Mouse (Mus musculus): ENCODE data around the gene Rgs7.
A peak's percentile ranks its signal among the peaks of the same experiment; 100 is the strongest.

The Rgs7 gene

DNA sequence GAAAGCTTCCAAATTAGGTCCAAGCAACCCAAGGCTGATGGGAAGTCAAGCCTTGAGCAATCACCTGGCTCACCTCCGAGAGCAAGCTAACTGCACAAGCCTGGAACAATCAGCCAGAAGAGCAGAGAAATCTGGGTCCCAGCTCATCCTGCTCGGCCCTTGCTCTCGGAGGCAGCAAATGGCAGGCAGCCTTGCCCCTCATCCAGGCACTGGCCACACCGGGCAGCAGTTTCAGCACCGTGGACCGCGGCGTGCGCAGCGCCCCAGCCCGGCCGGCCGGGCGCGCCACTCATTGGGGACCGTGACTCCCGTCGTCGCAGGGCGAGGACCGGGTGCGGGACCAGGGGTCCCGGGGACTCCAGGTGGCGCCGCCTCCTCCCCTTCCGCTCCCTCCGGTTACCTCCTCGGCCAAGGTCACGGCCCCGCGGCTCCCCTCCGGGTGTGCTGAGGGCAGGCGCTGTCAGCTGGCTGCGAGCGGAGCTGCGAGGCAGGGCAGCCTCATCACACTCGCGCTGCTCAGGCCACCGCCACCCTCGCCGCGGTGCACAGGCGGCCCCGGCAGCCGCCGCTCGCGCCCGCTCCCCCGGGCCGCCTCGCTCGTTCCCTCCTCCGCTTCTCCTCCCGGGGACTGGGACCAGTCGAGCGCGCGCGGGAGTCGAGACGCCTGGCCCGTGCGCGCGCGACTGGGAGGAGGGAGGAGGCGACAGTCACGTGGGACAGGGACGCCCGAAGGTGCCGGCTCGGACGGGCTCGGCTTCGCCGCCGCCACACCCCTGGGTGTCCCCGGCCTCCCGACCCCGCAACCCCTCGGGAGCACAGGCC is at the start of gene Rgs7:
Gene Rgs7, minus strand, starts transcription at position 640 of the 822 bp plus-strand sequence.
- peak; percentile 16 to 66 for DNase-seq (ENCODE audit: low spot score in 2 of 2)

DNA sequence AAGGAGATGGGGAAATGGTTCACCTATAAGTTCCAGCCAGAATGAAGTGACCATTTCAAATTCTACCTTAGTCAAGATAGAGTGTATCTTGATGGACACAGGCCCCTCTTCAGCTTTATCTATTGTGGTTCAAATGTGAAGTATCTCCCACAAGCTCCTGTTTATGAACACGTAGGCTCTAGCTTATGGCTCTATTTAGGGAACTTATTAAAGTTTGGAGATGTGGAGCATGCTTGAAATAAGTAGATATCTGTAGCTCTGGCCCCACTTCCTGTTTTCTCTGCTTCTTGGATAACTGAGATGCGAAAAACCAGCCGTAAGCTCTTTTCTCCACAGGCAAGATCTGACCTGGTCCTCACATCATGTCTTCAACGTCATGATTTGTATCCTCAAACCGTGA is 48.4 kb upstream of the Rgs7 start:
- DNase-seq (ENCODE audit: low spot score in 2 of 2), result no peak

DNA sequence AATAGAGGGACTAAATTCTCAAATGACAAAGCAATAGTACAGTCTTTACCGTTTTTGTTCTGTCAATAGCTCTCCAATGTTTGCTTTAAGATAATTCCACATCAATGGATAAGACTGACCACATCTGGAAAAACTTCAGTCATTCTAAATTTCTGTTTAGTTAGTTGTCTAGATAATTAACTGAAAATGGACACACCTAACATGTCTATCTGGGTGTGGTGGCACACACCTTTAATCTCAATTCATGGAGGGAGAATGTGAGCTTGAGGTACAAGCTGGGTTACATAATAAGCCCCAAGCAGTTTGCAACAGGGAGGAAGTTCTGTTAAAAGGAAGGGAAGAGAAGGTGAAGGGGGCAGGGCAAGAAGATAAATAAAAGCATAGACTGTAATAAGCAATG is 45.0 kb upstream of the Rgs7 start:
- DNase-seq (ENCODE audit: low spot score in 2 of 2), result no peak

DNA sequence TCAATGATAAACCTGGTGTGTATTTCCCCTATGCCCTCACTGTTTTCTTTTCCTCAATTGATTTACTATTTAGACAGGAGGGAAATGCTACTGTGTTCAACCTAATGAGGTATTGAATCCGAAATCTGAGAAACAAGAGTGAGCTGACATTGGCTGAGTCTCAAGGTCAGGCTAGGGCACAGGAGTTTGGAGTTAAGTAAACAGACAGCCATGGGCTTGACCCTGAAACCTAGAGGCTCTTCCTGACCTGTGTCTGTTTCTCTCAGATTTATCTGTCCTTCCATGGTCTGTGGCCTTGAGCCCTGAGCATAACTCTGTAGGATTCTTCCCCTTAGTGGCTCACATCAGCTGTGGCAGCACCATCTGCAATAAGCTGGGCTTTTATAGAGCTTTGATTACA is 37.6 kb upstream of the Rgs7 start:
- no peak for DNase-seq (ENCODE audit: low spot score in 2 of 2)

DNA sequence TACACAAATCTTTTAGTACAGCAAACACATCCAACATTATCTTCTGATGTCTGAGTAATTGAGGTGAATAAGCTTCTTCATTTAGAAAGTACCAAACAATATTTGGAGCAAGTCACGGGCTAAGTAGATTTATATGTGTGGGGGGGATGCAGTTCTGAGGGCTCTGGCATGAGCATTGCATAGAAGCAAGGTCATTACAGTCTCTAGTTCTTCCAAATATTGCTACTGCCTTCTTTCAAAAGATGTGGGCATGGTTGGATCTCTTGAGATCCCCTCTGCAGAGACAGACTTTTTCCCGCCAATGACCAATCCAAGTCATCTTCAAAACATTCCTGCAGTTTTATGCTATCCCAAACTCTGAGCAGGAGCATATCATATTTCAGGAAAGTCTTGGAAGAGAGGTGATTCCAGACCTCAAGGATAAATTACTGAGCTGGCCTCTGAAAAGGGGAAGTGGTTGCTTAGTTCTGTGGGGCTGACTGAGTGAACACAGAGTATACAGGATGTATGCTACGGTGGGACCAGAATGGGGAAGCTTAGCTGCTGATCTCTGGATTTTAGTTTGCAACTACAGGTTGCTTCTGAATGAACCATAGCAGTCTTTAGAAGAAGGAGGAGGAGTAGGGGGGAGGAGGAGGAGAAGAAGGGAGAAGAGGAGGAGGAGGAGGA is 32.5 kb upstream of the Rgs7 start:
- DNase-seq (ENCODE audit: low spot score in 2 of 2), result peak in 1 of 2 experiments; percentile 13

DNA sequence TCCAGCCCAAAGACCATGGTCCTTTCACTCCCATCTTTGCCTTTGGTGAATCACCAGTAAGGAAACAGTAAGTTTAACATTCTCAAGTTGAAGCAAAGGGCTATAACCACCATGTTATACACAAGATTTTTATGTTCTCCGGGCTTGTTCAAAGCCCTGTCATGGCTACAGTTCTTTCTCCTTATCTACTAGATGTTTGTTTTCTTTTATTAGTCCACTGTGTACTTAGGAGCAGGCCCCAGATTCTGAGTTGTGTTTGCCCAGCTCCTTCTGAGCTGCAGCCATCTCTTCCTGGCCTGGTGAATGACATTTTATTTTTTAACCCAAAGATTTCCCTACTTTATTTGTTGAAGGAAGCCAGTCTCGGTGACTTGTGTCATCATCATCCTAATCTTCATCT is 31.3 kb upstream of the Rgs7 start:
- DNase-seq (ENCODE audit: low spot score in 2 of 2), result no peak

DNA sequence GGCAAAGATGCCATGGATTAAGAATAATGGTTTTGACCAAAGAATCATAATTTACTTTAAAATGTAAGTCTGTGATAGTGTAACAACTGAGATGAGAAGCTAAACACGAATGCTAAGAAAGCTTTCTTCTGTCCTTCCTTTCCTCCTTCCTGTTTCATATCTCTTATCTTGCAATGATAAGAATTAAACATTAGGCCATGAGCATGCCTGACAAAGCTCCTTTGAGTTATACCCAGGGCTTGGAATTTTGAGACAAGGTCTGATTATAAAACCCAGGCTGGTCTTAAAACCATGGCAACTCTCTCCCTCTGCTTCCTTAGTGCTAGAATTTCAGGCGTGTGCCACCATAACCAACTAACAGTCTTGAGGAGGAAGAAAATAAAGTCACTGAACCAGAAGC is 22.2 kb upstream of the Rgs7 start:
- DNase-seq (ENCODE audit: low spot score in 2 of 2), result no peak

DNA sequence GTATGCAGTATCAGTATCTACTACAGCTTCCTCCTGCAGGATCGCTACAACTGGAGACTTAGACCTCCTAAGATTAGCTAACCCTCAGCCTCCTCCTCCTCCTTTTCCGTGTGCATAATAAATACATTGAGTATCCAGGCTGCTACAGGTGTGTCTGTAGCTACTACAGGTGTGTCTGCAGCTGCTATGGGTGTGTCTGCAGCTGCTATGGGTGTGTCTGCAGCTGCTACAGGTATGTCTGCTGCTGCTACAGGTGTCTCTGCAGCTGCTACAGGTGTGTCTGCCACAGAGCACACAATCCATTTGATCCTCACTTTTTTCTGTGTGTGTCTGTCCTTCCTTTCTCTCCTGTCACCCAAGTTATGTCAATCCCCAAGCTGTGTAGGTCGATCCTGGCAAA is 19.9 kb upstream of the Rgs7 start:
- no peak for DNase-seq (ENCODE audit: low spot score in 2 of 2)

DNA sequence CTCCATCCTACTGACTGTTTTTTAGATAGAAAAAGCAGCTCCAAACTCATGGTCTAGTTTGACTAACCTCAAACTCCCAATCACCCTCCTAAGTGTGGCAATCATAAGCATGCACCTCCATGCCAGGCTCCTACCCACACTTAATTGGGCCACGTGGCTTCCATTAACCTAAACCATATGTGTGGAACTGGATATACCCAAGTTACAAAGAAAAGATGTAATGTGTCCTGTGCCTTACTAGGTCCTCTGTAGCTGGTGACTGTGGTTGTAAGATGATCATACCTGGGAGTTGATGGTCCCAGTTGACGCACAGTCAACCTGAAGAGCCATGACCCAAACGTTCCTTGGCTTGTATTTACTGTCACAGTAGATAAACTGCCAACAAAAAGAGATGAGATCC is 17.7 kb upstream of the Rgs7 start:
- DNase-seq (ENCODE audit: low spot score in 2 of 2), result no peak

DNA sequence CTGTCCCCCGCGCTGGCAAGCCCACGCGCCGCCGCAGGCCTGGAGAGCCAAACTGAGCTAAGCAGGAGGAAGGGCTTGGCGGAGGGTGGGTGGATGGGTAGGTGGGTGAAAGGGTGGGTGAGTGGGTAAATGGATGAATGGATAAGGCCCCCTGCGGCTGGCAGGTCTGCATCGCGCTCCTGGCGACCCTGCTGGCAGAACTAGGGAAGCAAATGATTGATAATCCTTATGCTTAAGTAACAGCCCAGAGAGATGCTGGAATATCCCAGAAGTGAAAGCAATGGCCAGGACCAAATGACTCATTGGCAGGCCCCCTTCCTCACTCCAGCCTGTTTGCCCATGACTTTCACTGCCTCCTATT is 363 bp upstream of the Rgs7 start:
- no peak for DNase-seq (ENCODE audit: low spot score in 2 of 2)

DNA sequence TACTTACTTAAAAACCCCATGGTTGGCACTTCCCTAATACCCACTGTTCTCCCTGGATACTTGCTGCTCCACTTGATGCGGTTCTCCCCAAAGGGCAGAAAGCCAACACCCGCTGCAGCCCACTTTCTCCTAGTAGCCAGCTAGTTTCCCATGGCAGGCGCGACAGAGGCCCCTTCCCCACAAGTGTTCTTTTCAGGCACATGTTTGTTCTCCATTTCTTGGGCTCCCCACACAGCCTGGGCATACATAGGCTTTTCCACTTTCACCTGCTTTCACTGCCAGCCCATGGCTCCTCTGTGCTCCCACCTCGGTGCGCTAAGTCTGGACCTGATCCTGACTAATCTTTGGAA is 814 bp downstream of the Rgs7 start:
- no peak for DNase-seq (ENCODE audit: low spot score in 2 of 2)

DNA sequence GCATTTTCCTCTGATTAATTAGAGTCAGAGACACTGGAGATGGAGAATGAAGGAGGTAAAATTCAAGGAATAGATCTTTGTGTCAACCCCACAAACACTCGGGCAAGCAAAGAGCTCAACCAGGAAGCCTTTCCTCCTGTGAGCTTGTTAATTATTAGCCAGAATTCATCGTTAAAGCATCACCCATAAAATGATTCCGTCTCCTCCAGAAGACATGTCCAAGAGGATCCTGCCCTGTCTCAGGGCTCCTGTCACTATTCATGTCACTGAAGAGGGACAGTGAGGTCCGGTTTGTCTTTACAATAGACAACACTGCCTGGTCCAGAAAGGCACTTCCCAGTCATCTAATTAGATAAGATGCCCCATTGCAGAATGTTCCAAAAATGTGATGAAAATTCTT is 7.2 kb downstream of the Rgs7 start:
- no peak for DNase-seq (ENCODE audit: low spot score in 2 of 2)

DNA sequence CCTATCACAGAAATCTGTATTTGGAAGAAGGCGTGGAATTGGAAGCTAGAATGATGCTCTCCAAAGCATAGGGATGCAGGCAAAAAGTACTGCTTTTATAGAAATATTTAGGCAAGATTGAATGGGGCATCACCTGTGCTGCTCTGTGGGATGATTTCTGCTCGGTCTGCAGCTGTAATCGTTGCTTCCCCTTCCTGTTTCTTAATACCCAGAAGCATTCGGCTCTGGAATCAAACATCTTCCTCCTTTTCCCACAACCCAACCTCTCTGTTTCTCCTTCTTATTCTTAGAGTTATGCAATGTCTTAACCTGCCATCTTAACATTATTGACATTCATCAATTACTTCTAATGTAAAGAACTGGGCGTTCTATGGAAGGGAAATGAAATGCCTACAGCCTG is 19.2 kb downstream of the Rgs7 start:
- no peak for DNase-seq (ENCODE audit: low spot score in 2 of 2)

DNA sequence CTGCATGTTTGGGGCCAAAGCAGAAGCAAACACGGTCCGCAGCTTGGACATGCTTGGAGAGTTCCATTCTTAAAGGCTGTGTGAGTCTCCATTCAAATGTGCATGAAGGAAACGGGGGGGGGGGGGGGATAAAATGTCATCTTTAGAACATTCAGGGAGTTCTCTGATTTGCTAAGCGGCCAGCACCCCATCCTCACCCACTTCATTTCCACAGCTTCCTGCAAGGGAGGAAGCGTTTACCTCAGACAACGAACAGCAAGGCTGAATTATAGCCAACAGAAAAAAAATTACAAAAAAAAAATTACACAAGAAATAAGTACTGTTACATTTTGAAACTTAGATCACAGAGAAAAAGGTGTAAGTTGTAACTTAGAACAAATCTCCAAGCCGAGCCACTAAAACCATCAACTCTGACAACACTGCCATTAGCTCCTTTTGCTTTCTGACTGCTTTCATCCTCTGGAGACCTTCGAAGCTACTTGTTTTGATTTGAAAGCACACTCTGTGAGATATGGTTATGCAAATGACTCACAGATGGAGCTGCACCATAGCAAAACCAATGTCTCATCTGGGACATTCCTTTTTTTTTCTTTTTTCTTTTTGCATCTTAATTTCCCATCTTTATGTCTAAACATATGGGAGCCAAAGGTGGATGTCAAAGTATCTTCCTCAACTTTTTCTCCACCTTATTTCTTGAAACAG is 23.1 kb downstream of the Rgs7 start:
- DNase-seq (ENCODE audit: low spot score in 2 of 2), result no peak

DNA sequence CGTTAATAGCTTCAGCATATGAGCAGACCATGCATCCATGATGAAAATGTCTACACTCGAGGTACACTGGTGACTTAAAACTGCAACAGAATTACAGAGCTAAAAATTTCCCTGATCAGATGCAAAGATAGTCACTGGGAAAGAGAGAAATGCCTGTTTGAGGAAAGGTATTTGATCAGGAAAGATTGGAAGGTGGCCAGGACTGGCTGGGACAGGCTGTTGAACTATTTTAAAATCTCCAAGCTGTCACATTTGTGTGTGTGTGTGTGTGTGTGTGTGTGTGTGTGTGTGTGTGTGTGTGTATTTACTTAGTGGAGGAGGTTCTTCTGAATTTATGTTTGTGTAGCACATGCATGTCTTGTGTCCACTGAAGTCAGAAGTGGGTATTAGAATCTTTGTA is 27.7 kb downstream of the Rgs7 start:
- no peak for DNase-seq (ENCODE audit: low spot score in 2 of 2)

DNA sequence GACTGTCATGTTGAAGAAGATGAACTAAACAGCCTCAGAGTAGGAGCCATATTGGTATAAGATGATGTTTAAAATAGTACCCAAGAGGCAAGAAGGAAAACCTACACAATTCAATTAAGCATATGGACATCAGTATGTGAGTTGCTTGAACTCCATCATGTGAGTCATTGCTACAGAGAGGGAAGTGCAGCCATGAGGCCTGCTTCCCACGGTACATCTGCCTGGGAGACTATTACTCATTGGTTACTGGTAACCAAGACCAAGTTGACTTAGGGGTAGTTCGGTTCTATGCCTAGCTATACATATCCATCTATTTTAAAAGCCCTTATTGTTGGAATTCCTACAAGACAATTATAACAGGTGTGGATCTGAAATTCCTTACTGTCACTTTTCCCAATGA is 29.9 kb downstream of the Rgs7 start:
- DNase-seq (ENCODE audit: low spot score in 2 of 2), result no peak

DNA sequence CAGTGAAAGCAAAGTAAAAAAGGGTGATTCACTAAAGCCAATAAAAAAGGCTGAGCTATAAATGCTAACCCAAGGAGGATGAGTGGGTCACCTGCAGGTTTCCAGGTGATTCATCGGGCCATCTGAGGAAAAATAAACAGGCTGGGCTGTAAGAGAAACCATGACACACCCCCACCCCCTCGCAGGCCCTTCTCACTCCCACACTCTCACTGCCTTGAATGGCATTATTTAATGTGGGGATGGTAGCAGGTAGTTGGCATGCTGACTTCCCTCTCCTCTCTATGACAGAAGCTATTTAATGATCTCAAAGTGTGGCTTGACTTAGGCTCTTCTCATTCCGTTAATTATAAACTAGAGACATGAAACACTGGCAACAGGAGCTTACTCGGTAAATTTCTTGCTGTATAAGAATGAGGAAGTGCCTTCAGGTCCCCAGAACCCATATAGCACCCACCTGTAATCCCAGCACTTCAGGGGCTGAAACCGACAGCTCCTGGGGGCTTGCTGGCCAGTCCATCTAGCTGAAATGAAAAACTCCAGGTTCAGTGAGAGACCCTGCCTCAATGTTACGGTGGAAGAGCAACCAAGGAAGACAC is 38.2 kb downstream of the Rgs7 start:
- DNase-seq (ENCODE audit: low spot score in 2 of 2), result no peak

DNA sequence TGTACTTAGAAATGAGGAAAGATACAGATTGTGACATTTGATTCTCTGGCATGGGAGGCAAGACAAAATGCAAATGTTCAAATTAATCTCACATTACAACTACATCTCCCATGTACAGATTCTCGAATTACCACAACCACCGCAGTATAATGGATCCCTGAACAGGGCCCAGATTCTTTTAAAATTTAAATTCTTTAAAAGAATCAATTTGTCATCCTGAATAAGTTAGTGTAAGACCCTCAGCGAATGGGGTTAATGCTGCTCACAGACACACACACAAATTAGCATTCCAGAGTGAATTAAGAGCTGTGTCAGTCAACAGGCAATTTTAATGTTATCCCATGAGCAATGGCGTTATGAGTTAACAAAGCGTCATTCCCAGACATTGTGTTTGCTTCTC is 44.3 kb downstream of the Rgs7 start:
- DNase-seq (ENCODE audit: low spot score in 2 of 2), result no peak

DNA sequence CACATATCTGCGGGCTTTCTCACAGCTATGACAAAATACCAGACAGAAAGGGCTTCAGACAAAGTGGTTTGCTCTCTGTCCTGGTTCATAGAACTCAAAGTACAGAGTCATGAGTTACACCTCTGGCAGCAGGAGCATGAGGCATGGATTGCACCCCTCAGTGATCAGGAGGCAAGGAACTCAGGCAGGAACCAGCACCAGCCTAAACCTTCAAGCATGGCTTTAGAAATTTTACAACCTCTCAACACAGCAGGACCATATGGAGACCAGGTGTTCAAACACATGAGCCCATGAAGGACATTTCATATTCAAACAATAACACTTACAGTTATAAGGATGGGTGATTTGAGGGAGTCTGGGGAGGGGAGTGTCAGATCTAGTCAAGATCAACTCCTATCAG is 49.4 kb downstream of the Rgs7 start:
- no peak for DNase-seq (ENCODE audit: low spot score in 2 of 2)

DNA sequence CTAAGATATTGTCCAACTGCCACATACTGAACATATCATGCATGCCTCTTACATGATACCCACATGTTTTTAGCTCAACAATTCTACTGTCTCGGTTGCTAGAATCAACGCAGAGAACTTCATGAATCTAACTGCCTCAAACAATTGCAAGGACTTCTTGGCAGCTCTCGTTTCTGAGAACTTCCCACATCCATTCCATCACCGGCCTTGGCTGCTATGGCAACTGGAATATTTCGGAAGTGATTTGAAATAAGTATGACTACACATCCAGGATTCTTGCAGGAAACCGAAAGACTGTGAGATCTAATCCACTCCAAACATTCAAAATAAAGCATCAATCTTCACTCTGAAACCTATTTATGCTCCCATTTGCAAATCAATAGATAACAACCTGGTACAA is 50.3 kb downstream of the Rgs7 start:
- no peak for DNase-seq (ENCODE audit: low spot score in 2 of 2)

DNA sequence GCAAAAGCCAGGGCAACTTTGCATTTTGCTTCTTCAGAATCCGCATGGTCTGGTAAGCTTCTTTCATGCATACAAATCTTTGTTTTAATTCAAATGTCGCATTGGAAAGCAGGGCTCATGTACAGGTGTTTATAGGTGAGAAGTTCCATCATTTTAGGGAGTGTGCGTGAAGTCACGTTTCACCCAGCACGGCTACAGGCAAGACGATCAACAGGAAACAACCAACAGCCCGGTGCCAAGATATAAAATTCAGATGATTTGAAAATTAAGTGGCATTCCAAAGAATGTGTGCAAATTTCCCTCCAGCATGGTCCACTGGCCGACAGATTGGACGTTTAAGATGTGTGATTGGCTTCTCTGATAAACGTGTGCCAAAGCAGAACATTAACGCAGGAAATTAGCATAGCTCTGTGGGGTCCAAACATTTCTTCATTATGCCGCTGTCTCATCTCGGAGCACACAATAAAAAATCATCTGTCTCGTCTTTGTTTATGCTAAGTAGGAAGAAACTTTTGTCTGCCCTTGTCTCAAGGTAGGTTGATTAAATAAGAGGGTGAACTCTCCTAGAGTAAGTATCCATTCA is 58.6 kb downstream of the Rgs7 start:
- no peak for DNase-seq (ENCODE audit: low spot score in 2 of 2)

DNA sequence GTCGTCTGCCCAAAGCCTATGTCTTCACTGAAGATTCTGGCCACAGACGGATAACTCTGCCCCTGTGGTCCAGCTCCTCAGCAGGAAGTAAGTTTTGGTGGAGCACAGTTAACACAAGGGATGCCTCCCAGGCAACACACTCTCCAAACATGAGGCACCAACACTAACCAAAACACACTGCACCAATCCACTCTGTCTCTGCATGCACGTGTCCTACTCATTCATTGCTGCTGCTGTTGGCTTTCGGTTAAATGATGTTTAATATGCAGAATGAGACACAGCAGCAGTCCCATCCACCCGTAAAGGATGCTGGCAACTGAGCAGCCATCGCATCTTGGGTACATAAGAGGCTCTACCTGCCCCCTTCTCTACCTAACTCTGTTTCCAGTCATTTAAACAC is 59.2 kb downstream of the Rgs7 start:
- DNase-seq (ENCODE audit: low spot score in 2 of 2), result no peak

Data from spleen, postnatal 4 days (tissue).